Mouse (Mus musculus) fibroblast of lung, adult 2 months (primary cell): Measurements from ENCODE around the gene Dlg2.

Experiments used
- DNase-seq: peaks from one replicate; pipeline ENCODE4 v3.0.0-alpha.2; 2011; ENCODE audit warnings: low read depth

The Dlg2 gene

GRCm38 (mm10) chr7:91767648-91768047 lies 1291.2 kb downstream of the Dlg2 start:
- DNase-seq, result no peak

- no peak for DNase-seq
Measured at GRCm38 (mm10) chr7:91778673-91779072, 1302.2 kb downstream of the Dlg2 start.

GRCm38 (mm10) chr7:91784617-91785016 lies 1308.1 kb downstream of the Dlg2 start:
- peak; percentile 27 for DNase-seq

- DNase-seq, result no peak
Measured at GRCm38 (mm10) chr7:91785445-91785844, 1309.0 kb downstream of the Dlg2 start.

GRCm38 (mm10) chr7:91785871-91786270 lies 1309.4 kb downstream of the Dlg2 start:
- no peak for DNase-seq

- DNase-seq, result no peak
Measured at GRCm38 (mm10) chr7:91790949-91791564, 1314.6 kb downstream of the Dlg2 start.

GRCm38 (mm10) chr7:91806632-91807031 lies 1330.2 kb downstream of the Dlg2 start:
- no peak for DNase-seq

- no peak for DNase-seq
Measured at GRCm38 (mm10) chr7:91810774-91811173, 1334.3 kb downstream of the Dlg2 start.

- no peak for DNase-seq
Measured at GRCm38 (mm10) chr7:91818004-91818403, 1341.5 kb downstream of the Dlg2 start.

GRCm38 (mm10) chr7:91832207-91832606 lies 1355.7 kb downstream of the Dlg2 start:
- DNase-seq, result no peak

GRCm38 (mm10) chr7:91845723-91846122 lies 1369.3 kb downstream of the Dlg2 start:
- DNase-seq, result no peak

- DNase-seq, result no peak
Measured at GRCm38 (mm10) chr7:91849364-91849763, 1372.9 kb downstream of the Dlg2 start.

- DNase-seq, result no peak
Measured at GRCm38 (mm10) chr7:91853653-91854052, 1377.2 kb downstream of the Dlg2 start.

GRCm38 (mm10) chr7:91856931-91857330 lies 1380.5 kb downstream of the Dlg2 start:
- DNase-seq, result no peak

GRCm38 (mm10) chr7:91862806-91863531 lies 1386.5 kb downstream of the Dlg2 start:
- DNase-seq, result no peak

GRCm38 (mm10) chr7:91868919-91869318 lies 1392.4 kb downstream of the Dlg2 start:
- no peak for DNase-seq

- DNase-seq, result no peak
Measured at GRCm38 (mm10) chr7:91876831-91877230, 1400.4 kb downstream of the Dlg2 start.

GRCm38 (mm10) chr7:91877804-91878203 lies 1401.3 kb downstream of the Dlg2 start:
- no peak for DNase-seq

GRCm38 (mm10) chr7:91886336-91886735 lies 1409.9 kb downstream of the Dlg2 start:
- DNase-seq, result no peak

GRCm38 (mm10) chr7:91893991-91894390 lies 1417.5 kb downstream of the Dlg2 start:
- no peak for DNase-seq

GRCm38 (mm10) chr7:91896935-91897334 lies 1420.5 kb downstream of the Dlg2 start:
- no peak for DNase-seq

- no peak for DNase-seq
Measured at GRCm38 (mm10) chr7:91897509-91897908, 1421.0 kb downstream of the Dlg2 start.

GRCm38 (mm10) chr7:91902503-91902902 lies 1426.0 kb downstream of the Dlg2 start:
- peak; percentile 6 for DNase-seq

GRCm38 (mm10) chr7:91916809-91917208 lies 1440.3 kb downstream of the Dlg2 start:
- DNase-seq, result no peak
